ENCODE assay signal across 13 mouse cellular contexts in genomic region chr12:32602131-32602815, GRCm38 (mm10).
DNase-seq lines count a peak whose midpoint lies in the region; ATAC-seq lines count a peak whose summit lies in the region.
"Had no signal": no experiment of that assay in that cellular context is flagged by ENCODE, and none has a peak within 500 bp of the region (broad histone marks: within the 10 kb centered on the region; RNA-seq: fewer than 3 reads in every experiment).

No protein-coding gene starts in this region.

- no peaks in the 10 kb centered on the region for H3K27me3 ChIP-seq in midbrain, embryonic 15.5 days (replicated peaks)
- H3K27me3 ChIP-seq: CH12.LX; embryonic facial prominence, embryonic 15.5 days had no signal

- no peaks in the 10 kb centered on the region for H3K9me3 ChIP-seq in midbrain, embryonic 15.5 days
- H3K9me3 ChIP-seq: embryonic facial prominence, embryonic 15.5 days had no signal

- intact Hi-C loops in left cerebral cortex, postnatal 25 days (cut with DNase I), result no loop called here

- peak; percentile 16 to 33 for DNase-seq in left cerebral cortex, postnatal 25 days (ENCODE audit: low spot score in 2 of 2)
- no peak for DNase-seq in left cerebral cortex, adult 9 months (ENCODE audit: low spot score in 2 of 2)
- DNase-seq in brain, embryonic 18.5 days (ENCODE audit: low read depth, low spot score), result peak; percentile 8
- DNase-seq in frontal cortex, postnatal 10 days (ENCODE audit: low spot score in 2 of 2), result peak; percentile 9 to 14
- no peak for DNase-seq in kidney, postnatal 10 days
- DNase-seq in ovary, postnatal 36 days (ENCODE audit: low spot score), result no peak
- DNase-seq: adrenal gland, postnatal 36 days; cerebellum, adult 9-11 months; gastrocnemius, postnatal 10 days; thymus, postnatal 36 days had no signal

- WGBS in midbrain, embryonic 15.5 days, result 76% methylated on average over 10 of the region's 10 CpGs

- no peaks in the 10 kb centered on the region for H3K4me1 ChIP-seq in midbrain, embryonic 15.5 days

- no peak overlapping the region for H3K4me2 ChIP-seq in midbrain, embryonic 15.5 days
- H3K4me2 ChIP-seq: embryonic facial prominence, embryonic 15.5 days had no signal

- no peak overlapping the region for H3K9ac ChIP-seq in midbrain, embryonic 15.5 days
- H3K9ac ChIP-seq: embryonic facial prominence, embryonic 15.5 days had no signal

- ATAC-seq in midbrain, embryonic 15.5 days (replicated peaks), result peak; percentile 78

- no peaks in the 10 kb centered on the region for H3K36me3 ChIP-seq in midbrain, embryonic 15.5 days (replicated peaks)
- H3K36me3 ChIP-seq: embryonic facial prominence, embryonic 15.5 days had no signal

- H3K27ac ChIP-seq in midbrain, embryonic 15.5 days, result no peak overlapping the region
- H3K27ac ChIP-seq: embryonic facial prominence, embryonic 15.5 days had no signal

- no peak overlapping the region for H3K4me3 ChIP-seq in midbrain, embryonic 15.5 days
- H3K4me3 ChIP-seq: embryonic facial prominence, embryonic 15.5 days had no signal

Comparison
In these comparisons a context has a peak if more than half of its experiments do, and no peak if none do; other contexts are left out.
1. DNase-seq: peak in left cerebral cortex, postnatal 25 days (2 of 2), brain, embryonic 18.5 days (single experiment) and frontal cortex, postnatal 10 days (2 of 2); none in left cerebral cortex, adult 9 months (0 of 2), kidney, postnatal 10 days (single experiment) and ovary, postnatal 36 days (single experiment).